Mouse (Mus musculus): ENCODE measurements at regions not wholly inside any gene's neighbourhood (a gene's known extent, or its start where the extent isn't known, plus 50 kb on each side); places are given as distances from the start of the nearest gene placed in this dataset.

DNA sequence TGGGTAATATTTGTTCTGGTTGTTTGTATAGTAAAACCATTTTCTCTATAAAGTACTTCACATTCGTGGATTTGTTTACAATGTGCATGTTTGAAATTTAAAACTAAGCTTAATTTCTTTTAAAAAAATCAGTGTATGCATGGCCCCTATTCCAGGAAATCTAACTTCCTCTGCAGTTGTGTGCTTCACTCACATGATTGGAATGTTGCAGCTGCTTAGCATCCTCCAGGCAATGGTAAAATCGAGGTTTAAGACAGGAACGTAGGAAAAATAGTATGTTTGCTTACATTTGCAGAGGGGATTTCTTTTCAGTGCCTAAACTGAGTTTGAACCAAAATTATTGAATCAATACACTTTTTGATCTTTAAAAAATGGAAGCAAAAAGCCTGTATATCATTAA lies 217.5 kb downstream of the Ptprc start:
- H3K4me3 ChIP-seq (ENCODE audit: low read depth, low read length), result no peak overlapping the region
- DNase-seq, result no peak
- H3K36me3 ChIP-seq (replicated peaks; ENCODE audit: insufficient read depth, low read length), result 0 out of 2 replicates have a peak, but pooled peaks cover 3% of the 10 kb centered on the region
- ATAC-seq, result no peak
- H3K4me2 ChIP-seq (ENCODE audit: low read depth, low read length), result no peak overlapping the region
- no peak overlapping the region for H3K9ac ChIP-seq (replicated peaks)
- H3K27me3 ChIP-seq (ENCODE audit: insufficient read depth, low read length), result no peaks in the 10 kb centered on the region
- WGBS (ENCODE audit: insufficient replicate concordance), result 62% methylated on average over 3 of the region's 3 CpGs
- TF ChIP-seq EP300 (IDR thresholded peaks at IDR 0.05; ENCODE audit: low read depth), result no peak
- no peak for TF ChIP-seq CTCF (IDR thresholded peaks at IDR 0.05; ENCODE audit: low read depth)
- no peak overlapping the region for H3K27ac ChIP-seq (ENCODE audit: low read depth)
- H3K9me3 ChIP-seq (ENCODE audit: low read length), result no peaks in the 10 kb centered on the region
- no peaks in the 10 kb centered on the region for H3K4me1 ChIP-seq (ENCODE audit: insufficient read depth)

- H3K27ac ChIP-seq (ENCODE audit: low read depth), result no peak overlapping the region
- no peak for ATAC-seq
- H3K36me3 ChIP-seq (replicated peaks; ENCODE audit: insufficient read depth, low read length), result no peaks in the 10 kb centered on the region
- no peaks in the 10 kb centered on the region for H3K27me3 ChIP-seq (ENCODE audit: insufficient read depth, low read length)
- H3K9ac ChIP-seq (replicated peaks), result no peak overlapping the region
- TF ChIP-seq CTCF (IDR thresholded peaks at IDR 0.05; ENCODE audit: low read depth), result no peak
- 84% methylated on average over 3 of the region's 3 CpGs for WGBS (ENCODE audit: insufficient replicate concordance)
- no peak for DNase-seq
- H3K4me3 ChIP-seq (ENCODE audit: low read depth, low read length), result no peak overlapping the region
- no peaks in the 10 kb centered on the region for H3K9me3 ChIP-seq (ENCODE audit: low read length)
- H3K4me2 ChIP-seq (ENCODE audit: low read depth, low read length), result no peak overlapping the region
- no peaks in the 10 kb centered on the region for H3K4me1 ChIP-seq (ENCODE audit: insufficient read depth)
Measured at GRCm38 (mm10) chr1:137955993-137956392, 219.5 kb downstream of the Ptprc start.

GRCm38 (mm10) chr1:137955139-137955538 lies 220.4 kb downstream of the Ptprc start:
- H3K9me3 ChIP-seq (ENCODE audit: low read length), result no peaks in the 10 kb centered on the region
- DNase-seq (no peak), ATAC-seq (no peak)
- 82% methylated on average over 2 of the region's 2 CpGs for WGBS (ENCODE audit: insufficient replicate concordance)
- no peaks in the 10 kb centered on the region for H3K4me1 ChIP-seq (ENCODE audit: insufficient read depth)
- TF ChIP-seq CTCF (IDR thresholded peaks at IDR 0.05; ENCODE audit: low read depth), result no peak
- TF ChIP-seq EP300 (IDR thresholded peaks at IDR 0.05; ENCODE audit: low read depth), result no peak
- H3K9ac ChIP-seq (replicated peaks), result no peak overlapping the region
- no peaks in the 10 kb centered on the region for H3K36me3 ChIP-seq (replicated peaks; ENCODE audit: insufficient read depth, low read length)
- no peak overlapping the region for H3K4me2 ChIP-seq (ENCODE audit: low read depth, low read length)
- H3K27me3 ChIP-seq (ENCODE audit: insufficient read depth, low read length), result no peaks in the 10 kb centered on the region
- no peak overlapping the region for H3K27ac ChIP-seq (ENCODE audit: low read depth)
- H3K4me3 ChIP-seq (ENCODE audit: low read depth, low read length), result no peak overlapping the region

DNA sequence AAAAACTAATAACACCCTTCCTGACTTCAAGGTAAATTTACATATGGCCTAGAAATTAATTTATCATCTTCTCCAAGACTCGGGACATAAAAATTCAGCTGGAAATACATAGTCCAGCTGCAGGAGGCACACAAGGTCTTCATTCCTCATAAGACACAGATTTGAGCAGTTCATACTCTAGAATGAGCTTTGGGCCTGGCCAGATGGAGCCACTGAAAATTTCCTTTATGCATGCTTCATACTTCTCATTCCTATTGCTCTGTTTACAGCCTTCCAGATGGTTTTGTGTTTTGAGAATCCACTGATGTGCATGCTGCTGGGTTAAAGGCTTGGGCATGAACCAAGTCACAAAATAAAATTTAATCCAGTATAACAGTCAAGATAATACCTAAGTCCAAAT lies 222.1 kb downstream of the Ptprc start:
- no peaks in the 10 kb centered on the region for H3K27me3 ChIP-seq (ENCODE audit: insufficient read depth, low read length)
- H3K36me3 ChIP-seq (replicated peaks; ENCODE audit: insufficient read depth, low read length), result no peaks in the 10 kb centered on the region
- no peak for ATAC-seq
- no peak overlapping the region for H3K4me3 ChIP-seq (ENCODE audit: low read depth, low read length)
- WGBS (ENCODE audit: insufficient replicate concordance), result 83% methylated on average over 1 of the region's 1 CpGs
- H3K4me1 ChIP-seq (ENCODE audit: insufficient read depth), result no peaks in the 10 kb centered on the region
- DNase-seq, result no peak
- no peak overlapping the region for H3K4me2 ChIP-seq (ENCODE audit: low read depth, low read length)
- no peaks in the 10 kb centered on the region for H3K9me3 ChIP-seq (ENCODE audit: low read length)
- no peak overlapping the region for H3K9ac ChIP-seq (replicated peaks)
- TF ChIP-seq EP300 (IDR thresholded peaks at IDR 0.05; ENCODE audit: low read depth) (no peak), CTCF (IDR thresholded peaks at IDR 0.05; ENCODE audit: low read depth) (no peak)
- H3K27ac ChIP-seq (ENCODE audit: low read depth), result no peak overlapping the region

DNA sequence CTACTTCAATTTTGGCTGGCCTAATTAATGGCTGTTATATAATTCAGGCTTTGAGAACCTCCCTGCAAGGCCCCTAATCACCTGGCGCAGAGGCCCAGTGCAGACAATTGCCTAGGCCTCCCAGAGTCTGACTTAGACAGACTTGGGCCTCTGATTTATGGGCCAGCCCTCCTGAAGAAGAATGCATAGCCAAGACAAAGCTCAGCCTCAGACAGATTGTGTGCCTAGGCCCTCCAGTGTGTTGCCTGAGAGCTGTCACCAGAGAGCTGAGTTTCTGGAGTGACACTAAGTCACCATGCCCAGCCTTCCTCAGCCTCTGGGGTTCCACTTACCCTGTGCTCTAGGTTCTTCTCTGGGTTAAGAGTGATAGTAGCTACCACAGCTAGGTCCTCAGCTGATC lies 222.7 kb downstream of the Ptprc start:
- DNase-seq (no peak), ATAC-seq (no peak)
- Histone ChIP-seq H3K4me1 (ENCODE audit: insufficient read depth) (no peaks in the 10 kb centered on the region), H3K36me3 (replicated peaks; ENCODE audit: insufficient read depth, low read length) (no peaks in the 10 kb centered on the region), H3K4me2 (ENCODE audit: low read depth, low read length) (no peak overlapping the region), H3K4me3 (ENCODE audit: low read depth, low read length) (no peak overlapping the region), H3K9ac (replicated peaks) (no peak overlapping the region), H3K9me3 (ENCODE audit: low read length) (no peaks in the 10 kb centered on the region), H3K27ac (ENCODE audit: low read depth) (no peak overlapping the region), H3K27me3 (ENCODE audit: insufficient read depth, low read length) (no peaks in the 10 kb centered on the region)
- 90% methylated on average over 1 of the region's 1 CpGs for WGBS (ENCODE audit: insufficient replicate concordance)
- TF ChIP-seq EP300 (IDR thresholded peaks at IDR 0.05; ENCODE audit: low read depth), result no peak
- no peak for TF ChIP-seq CTCF (IDR thresholded peaks at IDR 0.05; ENCODE audit: low read depth)

- Histone ChIP-seq H3K4me3 (ENCODE audit: low read depth, low read length) (no peak overlapping the region), H3K9ac (replicated peaks) (no peak overlapping the region), H3K9me3 (ENCODE audit: low read length) (no peaks in the 10 kb centered on the region), H3K27ac (ENCODE audit: low read depth) (no peak overlapping the region), H3K36me3 (replicated peaks; ENCODE audit: insufficient read depth, low read length) (no peaks in the 10 kb centered on the region), H3K27me3 (ENCODE audit: insufficient read depth, low read length) (no peaks in the 10 kb centered on the region), H3K4me2 (ENCODE audit: low read depth, low read length) (no peak overlapping the region), H3K4me1 (ENCODE audit: insufficient read depth) (no peaks in the 10 kb centered on the region)
- no peak for DNase-seq
- TF ChIP-seq CTCF (IDR thresholded peaks at IDR 0.05; ENCODE audit: low read depth) (no peak), EP300 (IDR thresholded peaks at IDR 0.05; ENCODE audit: low read depth) (no peak)
- WGBS (ENCODE audit: insufficient replicate concordance), result 35% methylated on average over 1 of the region's 1 CpGs
- ATAC-seq, result no peak
Measured at GRCm38 (mm10) chr1:137947900-137948299, 227.6 kb downstream of the Ptprc start.
